Mouse (Mus musculus): Measurements from ENCODE around the gene Plekhg6.

DNA sequence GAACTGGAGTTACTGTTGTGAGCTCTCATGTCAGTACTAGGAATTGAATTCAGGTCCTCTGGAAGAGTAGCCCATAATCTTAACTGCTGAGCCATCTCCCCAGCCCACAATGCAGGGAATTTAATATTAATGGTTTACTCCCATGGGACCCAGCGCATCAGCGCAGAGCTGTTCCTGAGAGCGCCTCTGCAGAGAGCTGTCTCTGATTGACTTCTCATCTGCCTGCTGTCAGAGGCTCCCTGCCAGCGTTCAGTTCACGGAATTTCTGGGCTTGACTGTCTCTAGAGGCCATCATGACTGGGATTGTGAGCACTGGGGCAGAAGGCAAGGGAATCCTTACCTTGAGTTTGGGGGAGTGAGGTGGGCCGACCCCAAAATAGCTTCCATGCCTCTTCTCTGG, 3.6 kb downstream of the Plekhg6 start:
- TF ChIP-seq CTCF (IDR thresholded peaks at IDR 0.05; ENCODE audit: low read depth) (no peak), EP300 (IDR thresholded peaks at IDR 0.05; ENCODE audit: low read depth) (no peak)
